Mouse (Mus musculus) intestine, postnatal 0 days (tissue): ENCODE data around the gene Chd3. TPM values are rescaled to one million over a fixed set of nuclear protein-coding genes. Genes with fewer than 3 reads are reported as not detected.
"Not testable (repeated sequence)": the region's sequence is repeated elsewhere in the genome, so short reads cannot be mapped to it uniquely, and the experiment has no call there.

ENCODE experiments used
- ATAC-seq: fragments of 200-750 bp; cut with Nextera tagmentation; 2 replicates; pipeline ENCODE4 v1.8.0; 2017; ENCODE audit warnings: mild to moderate bottlenecking, moderate TSS enrichment, moderate library complexity
- H3K27ac ChIP-seq: fragments of 300-500 bp; sonication (generic); 2 replicates; pipeline ENCODE4 v1.5.1; 2014; ENCODE audit warnings: mild to moderate bottlenecking, low read depth, low read length, moderate library complexity
- H3K27me3 ChIP-seq: fragments of 300-500 bp; sonication (generic); replicated peaks from 2 replicates; pipeline ENCODE4 v1.6.1; 2014; ENCODE audit warnings: low read length, mixed read lengths; ENCODE audit not compliant: control insufficient read depth, insufficient read depth
- H3K36me3 ChIP-seq: fragments of 300-500 bp; sonication (generic); 2 replicates; pipeline ENCODE4 v1.6.1; 2014; ENCODE audit warnings: mild to moderate bottlenecking, moderate library complexity; ENCODE audit not compliant: control insufficient read depth, insufficient read depth
- H3K4me1 ChIP-seq: fragments of 300-500 bp; sonication (generic); replicated peaks from 2 replicates; pipeline ENCODE4 v1.6.1; 2014; ENCODE audit warnings: antibody characterized with exemption, low read length, mixed read lengths; ENCODE audit not compliant: control insufficient read depth, insufficient read depth
- H3K4me2 ChIP-seq: fragments of 300-500 bp; sonication (generic); replicated peaks from 2 replicates; pipeline ENCODE4 v1.6.1; 2014; ENCODE audit warnings: low read depth, mild to moderate bottlenecking, moderate library complexity
- H3K4me3 ChIP-seq: fragments of 300-500 bp; sonication (generic); 2 replicates; pipeline ENCODE4 v1.5.1; 2014; ENCODE audit warnings: low read depth, low read length
- H3K9ac ChIP-seq: fragments of 300-500 bp; sonication (generic); 2 replicates; pipeline ENCODE4 v1.6.1; 2014; ENCODE audit warnings: mild to moderate bottlenecking, low read depth, low read length
- H3K9me3 ChIP-seq: fragments of 300-500 bp; sonication (generic); 2 replicates; pipeline ENCODE4 v1.6.1; 2016; ENCODE audit warnings: mixed run types; ENCODE audit not compliant: control insufficient read depth
- CTCF ChIP-seq: sonication (generic); IDR thresholded peaks from 2 replicates; pipeline ENCODE4 v1.5.1; 2016; ENCODE audit warnings: low read depth, mild to moderate bottlenecking, control low read depth, antibody characterized with exemption, moderate library complexity
- whole genome bisulfite sequencing: fragments of 180-500 bp; shearing (Covaris S2); extraction: QIAGEN DNeasy Blood & Tissue Kit; methylation state at CpG from one replicate; pipeline ENCODE4 v1.1.7; 2014; 5-methylcytosine and 5-hydroxymethylcytosine counted together
- polyA plus RNA-seq: library from polyadenylated mRNA; unstranded; fragments of >200 nt; fragmentation: Nextera tagmentation; extraction: Ambion mirVana; gene quantifications from 2 replicates; pipeline ENCODE4 v1.2.1, GENCODE M21; 2015

Chd3 gene
- polyA plus RNA-seq, 1 experiment from 2014 or later, result 19.4 TPM

DNA sequence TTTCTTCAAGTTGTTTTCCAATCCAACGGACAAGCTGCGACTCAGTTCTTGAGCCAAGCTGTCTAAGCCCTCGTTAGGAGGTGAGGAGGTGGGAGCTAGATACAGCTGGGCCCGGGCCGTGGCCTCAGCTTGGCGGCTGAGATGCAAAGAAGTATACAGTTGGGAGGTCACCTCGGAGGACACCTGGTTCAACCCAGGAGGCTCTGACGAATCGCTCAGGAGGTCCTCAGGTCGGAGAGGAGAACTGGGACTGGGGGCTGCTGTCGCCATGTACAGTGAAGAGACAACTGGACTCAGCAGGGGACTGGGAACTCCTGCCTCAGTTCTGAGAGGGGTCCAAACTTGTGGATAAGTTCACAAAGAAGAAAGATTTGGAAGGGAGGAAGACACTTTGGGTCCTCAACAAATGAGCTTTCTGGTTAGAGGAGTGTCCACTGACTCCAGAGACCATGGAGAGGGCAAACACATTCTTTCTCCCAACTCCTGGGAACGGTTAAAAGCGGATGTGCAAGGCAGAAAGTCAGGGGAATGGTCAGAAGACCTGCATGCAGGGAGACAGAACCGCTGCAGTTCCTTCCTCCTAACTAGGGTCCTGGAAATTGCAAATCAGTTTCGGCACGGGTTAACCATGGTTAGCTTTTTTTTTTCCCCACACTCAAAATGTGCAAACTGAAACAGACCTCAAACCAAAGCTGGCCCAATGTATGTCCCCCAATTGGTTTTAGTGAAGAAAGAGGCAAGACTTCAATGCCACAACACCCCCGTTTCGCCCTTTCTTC is 46.3 kb downstream of the Chd3 start:
- Histone ChIP-seq H3K27ac (peak overlapping the region; percentile 84), H3K9ac (peak overlapping the region; percentile 66), H3K9me3 (no peaks in the 10 kb centered on the region), H3K4me3 (peak overlapping the region; percentile 66), H3K4me2 (peak overlapping the region; percentile 76), H3K4me1 (0 out of 2 replicates have a peak, but pooled peaks cover 2% of the 10 kb centered on the region), H3K36me3 (peaks cover 19% of the 10 kb centered on the region), H3K27me3 (peaks cover 5% of the 10 kb centered on the region; the same call in 1 of the 2 replicates)
- 11% methylated on average over 18 of the region's 18 CpGs for WGBS
- TF ChIP-seq CTCF, result no peak
- ATAC-seq, result no peak

DNA sequence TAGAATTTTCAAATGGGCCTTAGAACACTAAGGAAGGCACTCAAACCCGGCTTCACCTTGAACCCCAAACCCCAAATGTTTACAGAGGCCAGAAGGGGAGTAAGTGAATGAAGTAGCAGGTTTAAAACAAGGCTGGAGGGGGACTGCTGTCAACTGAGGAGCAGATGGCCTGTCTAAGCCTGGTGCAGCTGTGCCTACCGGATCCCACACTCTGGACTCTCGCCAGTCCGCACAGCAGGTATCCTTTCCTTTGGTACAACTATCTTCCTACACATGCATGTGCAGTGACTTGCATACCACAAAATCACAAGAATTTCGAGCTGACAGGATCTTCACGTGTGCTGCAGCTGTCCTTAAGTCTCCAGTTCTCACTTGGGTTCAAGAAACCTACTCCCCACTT is 47.2 kb downstream of the Chd3 start:
- Histone ChIP-seq H3K9ac (peak overlapping the region; percentile 23; the same call in 1 of the 2 replicates), H3K36me3 (peaks cover 24% of the 10 kb centered on the region), H3K9me3 (no peaks in the 10 kb centered on the region), H3K4me1 (0 out of 2 replicates have a peak, but pooled peaks cover 2% of the 10 kb centered on the region), H3K4me3 (no peak overlapping the region), H3K27me3 (peaks cover 2% of the 10 kb centered on the region; the same call in 1 of the 2 replicates), H3K27ac (no peak overlapping the region), H3K4me2 (peak overlapping the region; percentile 76; the same call in 1 of the 2 replicates)
- 70% methylated on average over 6 of the region's 6 CpGs for WGBS
- ATAC-seq, result no peak
- TF ChIP-seq CTCF, result no peak

DNA sequence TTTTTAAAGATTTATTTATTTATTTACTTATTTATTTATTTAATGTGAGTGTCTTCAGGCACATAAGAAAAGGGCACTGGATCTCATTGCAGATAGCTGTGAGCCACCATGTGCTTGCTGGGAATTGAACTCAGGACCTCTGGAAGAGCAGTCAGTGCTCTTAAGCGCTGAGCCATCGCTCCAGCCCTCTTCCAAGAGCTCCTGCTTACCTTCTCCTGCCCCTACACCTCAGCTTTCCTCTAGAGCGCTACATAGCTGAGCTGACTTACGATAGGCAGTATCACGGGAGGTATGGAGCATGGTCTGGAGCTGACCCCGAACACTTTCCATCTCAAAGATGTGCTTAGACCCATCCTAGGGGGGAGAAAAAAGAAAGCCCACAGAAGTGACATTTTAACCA is 47.6 kb downstream of the Chd3 start:
- ATAC-seq, result no peak
- peaks cover 28% of the 10 kb centered on the region for H3K36me3 ChIP-seq
- H3K9ac ChIP-seq, result no peak overlapping the region
- TF ChIP-seq CTCF, result no peak
- 0 out of 2 replicates have a peak, but pooled peaks cover 2% of the 10 kb centered on the region for H3K4me1 ChIP-seq
- 93% methylated on average over 6 of the region's 6 CpGs for WGBS
- no peak overlapping the region for H3K4me3 ChIP-seq
- H3K9me3 ChIP-seq, result no peaks in the 10 kb centered on the region
- no peak overlapping the region for H3K27ac ChIP-seq
- 0 out of 2 replicates have a peak overlapping the region, but pooled peaks have one; percentile 76 for H3K4me2 ChIP-seq
- H3K27me3 ChIP-seq, result no peaks in the 10 kb centered on the region

DNA sequence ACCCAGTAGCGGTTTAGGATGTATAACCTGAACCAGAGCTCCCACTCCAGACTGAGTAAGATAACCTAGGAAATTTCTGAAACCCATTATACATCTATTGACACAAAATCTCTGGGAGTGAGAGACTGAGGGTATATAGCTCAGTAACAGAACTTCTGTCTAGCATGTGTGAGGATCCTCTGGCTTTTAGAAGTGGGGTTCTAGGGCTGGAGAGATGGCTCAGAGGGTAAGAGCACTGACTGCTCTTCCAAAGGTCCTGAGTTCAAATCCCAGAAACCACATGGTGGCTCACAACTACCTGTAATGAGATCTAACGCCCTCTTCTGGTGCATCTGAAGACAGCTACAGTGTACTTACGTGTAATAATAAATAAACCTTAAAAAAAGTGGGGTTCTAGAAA is 51.2 kb downstream of the Chd3 start:
- H3K9me3 ChIP-seq, H3K9ac ChIP-seq, H3K4me2 ChIP-seq, H3K4me1 ChIP-seq, H3K27me3 ChIP-seq, H3K4me3 ChIP-seq, H3K27ac ChIP-seq, ATAC-seq: not testable (repeated sequence)
- 83% methylated on average over 3 of the region's 3 CpGs for WGBS
- H3K36me3 ChIP-seq, result peaks cover 35% of the 10 kb centered on the region

DNA sequence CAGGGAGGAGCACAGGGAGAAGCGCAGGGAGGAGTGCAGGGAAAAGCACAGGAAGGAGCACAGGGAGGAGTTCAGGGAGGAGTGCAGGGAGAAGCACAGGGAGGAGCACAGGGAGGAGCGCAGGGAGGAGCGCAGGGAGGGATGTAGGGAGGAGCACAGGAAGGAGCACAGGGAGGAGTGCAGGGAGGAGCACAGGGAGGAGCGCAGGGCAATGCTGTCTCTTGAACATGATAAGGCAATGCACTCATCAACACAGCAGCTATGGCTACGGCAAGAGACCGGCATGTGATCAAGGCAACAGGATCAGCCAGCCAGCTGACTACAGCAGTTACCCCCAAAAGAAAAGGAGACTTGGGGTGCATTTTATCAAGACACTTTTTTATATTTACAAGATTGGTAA is 52.8 kb downstream of the Chd3 start:
- Histone ChIP-seq H3K4me3 (no peak overlapping the region), H3K4me2 (no peak overlapping the region), H3K9me3 (no peaks in the 10 kb centered on the region), H3K27ac (no peak overlapping the region), H3K27me3 (no peaks in the 10 kb centered on the region), H3K4me1 (no peaks in the 10 kb centered on the region), H3K9ac (no peak overlapping the region), H3K36me3 (peaks cover 37% of the 10 kb centered on the region)
- no peak for ATAC-seq
- no peak for TF ChIP-seq CTCF
- WGBS, result 96% methylated on average over 6 of the region's 6 CpGs

DNA sequence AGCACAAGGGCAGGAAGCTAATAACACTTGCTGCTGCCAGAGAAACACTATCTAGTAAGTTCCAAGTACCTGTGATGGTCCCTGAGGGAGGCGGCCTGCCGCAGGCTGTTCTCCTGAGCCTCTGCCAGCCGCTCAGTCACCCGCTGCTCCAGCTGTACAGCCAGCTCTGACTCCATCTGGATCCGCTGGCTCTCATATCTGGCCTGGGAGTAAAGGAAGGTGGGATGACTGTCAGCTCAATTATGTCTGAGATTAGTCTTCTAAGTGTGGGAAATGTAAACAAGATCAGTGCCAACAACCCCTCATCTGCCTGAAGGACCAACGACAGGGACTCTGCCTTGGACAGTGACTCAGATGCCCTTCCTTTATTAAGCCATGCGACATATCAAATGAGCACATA is 57.9 kb downstream of the Chd3 start:
- no peak for TF ChIP-seq CTCF

More for the DNA sequence above, 57.9 kb downstream of the Chd3 start:
- H3K4me3 ChIP-seq, result no peak overlapping the region
- H3K27ac ChIP-seq, result no peak overlapping the region
- no peak overlapping the region for H3K4me2 ChIP-seq
- H3K9me3 ChIP-seq, result no peaks in the 10 kb centered on the region
- ATAC-seq, result no peak
- peaks cover 52% of the 10 kb centered on the region for H3K36me3 ChIP-seq
- WGBS, result 78% methylated on average over 7 of the region's 7 CpGs
- no peak overlapping the region for H3K9ac ChIP-seq
- no peaks in the 10 kb centered on the region for H3K4me1 ChIP-seq
- H3K27me3 ChIP-seq, result no peaks in the 10 kb centered on the region
